In the genomic region with DNA sequence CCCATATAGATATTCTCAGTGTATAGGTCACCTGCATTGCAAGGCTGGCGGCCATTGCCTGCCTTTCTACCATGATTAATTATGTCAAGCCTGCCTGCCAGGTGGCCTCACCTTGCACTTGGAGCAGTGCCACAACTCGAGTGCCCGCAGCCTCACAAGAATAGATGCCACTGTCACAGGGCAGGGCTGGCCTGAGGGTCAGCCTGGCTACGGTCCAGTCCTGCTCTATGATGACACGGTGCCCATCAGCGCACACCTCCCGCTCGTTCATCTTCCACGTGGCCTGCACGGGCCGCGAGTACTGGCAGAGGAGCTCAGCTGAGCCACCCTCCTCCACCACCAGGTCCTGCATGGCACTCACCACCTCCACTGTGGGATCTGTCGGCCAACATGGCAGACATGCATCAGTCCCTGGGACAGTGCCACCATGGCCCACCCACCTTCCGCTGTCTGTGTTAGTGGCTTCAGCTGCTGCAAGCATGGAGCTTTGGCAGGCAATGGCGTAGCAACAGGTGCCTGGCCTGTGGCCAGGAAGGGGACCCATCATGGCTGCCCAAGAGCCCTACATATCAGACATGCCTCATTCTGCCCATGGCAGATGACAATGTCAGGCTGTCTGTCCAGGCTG, we compare ENCODE assay signal across 12 mouse cellular contexts.
A peak's percentile ranks its signal among the peaks of the same experiment; 100 is the strongest.
DNase-seq lines count a peak whose midpoint lies in the region; ATAC-seq lines count a peak whose summit lies in the region.
"Had no signal": no experiment of that assay in that cellular context is flagged by ENCODE, and none has a peak within 500 bp of the region (broad histone marks: within the 10 kb centered on the region; RNA-seq: fewer than 3 reads in every experiment).

No protein-coding gene starts in this region.

- no peak overlapping the region for H3K27ac ChIP-seq in heart, embryonic 11.5 days (ENCODE audit: low read depth, low read length)
- H3K27ac ChIP-seq in midbrain, embryonic 11.5 days (ENCODE audit: low read depth, low read length), result no peak overlapping the region
- H3K27ac ChIP-seq: hindbrain, embryonic 10.5 days; kidney, embryonic 15.5 days had no signal

- ATAC-seq in heart, embryonic 11.5 days (replicated peaks; ENCODE audit: insufficient number of reproducible peaks, low FRiP score, low TSS enrichment), result no peak
- ATAC-seq in midbrain, embryonic 11.5 days (ENCODE audit: low FRiP score), result no peak

- 88% methylated on average over 15 of the region's 15 CpGs for WGBS in heart, embryonic 11.5 days (ENCODE audit: insufficient replicate concordance)
- 96% methylated on average over 15 of the region's 15 CpGs for WGBS in midbrain, embryonic 11.5 days

- no peaks in the 10 kb centered on the region for H3K4me1 ChIP-seq in heart, embryonic 11.5 days (ENCODE audit: control insufficient read depth, insufficient read depth, low read length)
- no peaks in the 10 kb centered on the region for H3K4me1 ChIP-seq in midbrain, embryonic 11.5 days (ENCODE audit: control insufficient read depth, insufficient read depth, low read length)
- H3K4me1 ChIP-seq: hindbrain, embryonic 10.5 days; kidney, embryonic 15.5 days had no signal

- no peak overlapping the region for H3K4me2 ChIP-seq in heart, embryonic 11.5 days
- no peak overlapping the region for H3K4me2 ChIP-seq in midbrain, embryonic 11.5 days
- H3K4me2 ChIP-seq: kidney, embryonic 15.5 days had no signal

- no peak overlapping the region for H3K9ac ChIP-seq in heart, embryonic 11.5 days (ENCODE audit: low read depth, low read length)
- no peak overlapping the region for H3K9ac ChIP-seq in midbrain, embryonic 11.5 days (ENCODE audit: low read length)
- H3K9ac ChIP-seq: kidney, embryonic 15.5 days had no signal

- peak; percentile 95 for DNase-seq in heart, adult 11 months
- DNase-seq in cerebellum, adult 11-12 months, result peak; percentile 7
- peak; percentile 69 for DNase-seq in gastrocnemius, postnatal 10 days
- peak; percentile 76 for DNase-seq in heart, postnatal 4 days
- no peak for DNase-seq in spleen, postnatal 4 days (ENCODE audit: low spot score in 2 of 2)
- no peak for DNase-seq in adrenal gland, adult (ENCODE audit: inconsistent age in 2 of 2, low spot score in 1 of 2)
- no peak for DNase-seq in midbrain, embryonic 11.5 days (ENCODE audit: low spot score, missing footprints)
- DNase-seq: right cerebral cortex, adult 18-20 months; thymus, adult 18-20 months had no signal

- H3K27me3 ChIP-seq in heart, embryonic 11.5 days (ENCODE audit: control insufficient read depth, insufficient read depth, low read length), result no peaks in the 10 kb centered on the region
- H3K27me3 ChIP-seq in midbrain, embryonic 11.5 days (ENCODE audit: control insufficient read depth, insufficient read depth, low read length), result no peaks in the 10 kb centered on the region
- H3K27me3 ChIP-seq: kidney, embryonic 15.5 days had no signal

- H3K4me3 ChIP-seq in heart, embryonic 11.5 days (ENCODE audit: low read depth, low read length), result no peak overlapping the region
- no peak overlapping the region for H3K4me3 ChIP-seq in midbrain, embryonic 11.5 days (ENCODE audit: low read depth, low read length)
- H3K4me3 ChIP-seq: hindbrain, embryonic 10.5 days; kidney, embryonic 15.5 days had no signal

- peaks cover 3% of the 10 kb centered on the region; the same call in 1 of the 2 replicates for H3K36me3 ChIP-seq in heart, embryonic 11.5 days (ENCODE audit: control insufficient read depth, insufficient read depth, low read length)
- no peaks in the 10 kb centered on the region for H3K36me3 ChIP-seq in midbrain, embryonic 11.5 days (ENCODE audit: control insufficient read depth, insufficient read depth, low read length)
- H3K36me3 ChIP-seq: hindbrain, embryonic 10.5 days; kidney, embryonic 15.5 days had no signal

- no peaks in the 10 kb centered on the region for H3K9me3 ChIP-seq in heart, embryonic 11.5 days (replicated peaks; ENCODE audit: control insufficient read depth, low read length)
- H3K9me3 ChIP-seq in midbrain, embryonic 11.5 days (ENCODE audit: control insufficient read depth, low read length), result no peaks in the 10 kb centered on the region
- H3K9me3 ChIP-seq: hindbrain, embryonic 10.5 days; kidney, embryonic 15.5 days had no signal

Comparison
In these comparisons a context has a peak if more than half of its experiments do, and no peak if none do; other contexts are left out.
1. DNase-seq: peak in heart, adult 11 months (single experiment), cerebellum, adult 11-12 months (single experiment), gastrocnemius, postnatal 10 days (single experiment) and heart, postnatal 4 days (single experiment); none in spleen, postnatal 4 days (0 of 2), adrenal gland, adult (0 of 2) and midbrain, embryonic 11.5 days (single experiment).